Mouse (Mus musculus) heart, embryonic 14.5 days (tissue): ENCODE data around the gene Ehf. TPM values are rescaled to one million over a fixed set of nuclear protein-coding genes. Genes with fewer than 3 reads are reported as not detected.

ENCODE experiments used
- ATAC-seq: fragments of 200-750 bp; cut with Nextera tagmentation; 2 replicates; pipeline ENCODE4 v1.8.0; 2017; ENCODE audit warnings: low read depth, moderate TSS enrichment; ENCODE audit not compliant: insufficient number of reproducible peaks, insufficient read depth, low FRiP score
- H3K27ac ChIP-seq, 2 experiments: fragments of 200-500 bp in 1 of 2; fragments of 300-500 bp in 1 of 2; sonication (generic) in 1 of 2; replicated peaks in 1 of 2; 2 replicates each; pipeline ENCODE4 v1.5.1; 2012 to 2014; ENCODE audit warnings: low read depth in 2 of 2, low read length in 2 of 2, control low read depth in 1 of 2, mild to moderate bottlenecking in 1 of 2, mixed read lengths in 1 of 2; ENCODE audit not compliant: control insufficient read depth in 1 of 2, insufficient read depth in 1 of 2
- H3K27me3 ChIP-seq: fragments of 300-500 bp; sonication (generic); 2 replicates; pipeline ENCODE4 v1.6.1; 2014; ENCODE audit warnings: mild to moderate bottlenecking, low read length, control low read depth; ENCODE audit not compliant: control insufficient read depth, insufficient read depth
- H3K36me3 ChIP-seq: fragments of 300-500 bp; sonication (generic); 2 replicates; pipeline ENCODE4 v1.6.1; 2014; ENCODE audit warnings: mild to moderate bottlenecking, control low read depth, low read length, mixed read lengths; ENCODE audit not compliant: control insufficient read depth, insufficient read depth
- H3K4me1 ChIP-seq, 2 experiments: fragments of 200-500 bp in 1 of 2; fragments of 300-500 bp in 1 of 2; sonication (generic) in 1 of 2; 2 replicates each; pipeline ENCODE4 v1.6.1; 2012 to 2014; ENCODE audit warnings: low read length in 2 of 2, control low read depth in 1 of 2, mixed read lengths in 1 of 2; ENCODE audit not compliant: control insufficient read depth in 2 of 2, insufficient read depth in 2 of 2
- H3K4me2 ChIP-seq: fragments of 300-500 bp; sonication (generic); 2 replicates; pipeline ENCODE4 v1.6.1; 2014; ENCODE audit warnings: mild to moderate bottlenecking, low read length
- H3K4me3 ChIP-seq, 2 experiments: fragments of 200-500 bp in 1 of 2; fragments of 300-500 bp in 1 of 2; sonication (generic) in 1 of 2; 2 replicates each; pipeline ENCODE4 v1.5.1; 2012 to 2014; ENCODE audit warnings: low read length in 2 of 2, mild to moderate bottlenecking in 2 of 2, control low read depth in 1 of 2, low read depth in 1 of 2, moderate library complexity in 1 of 2; ENCODE audit not compliant: control insufficient read depth in 1 of 2, insufficient read depth in 1 of 2
- H3K9ac ChIP-seq: fragments of 300-500 bp; sonication (generic); 2 replicates; pipeline ENCODE4 v1.6.1; 2014; ENCODE audit warnings: mild to moderate bottlenecking, low read length
- H3K9me3 ChIP-seq: fragments of 300-500 bp; sonication (generic); 2 replicates; pipeline ENCODE4 v1.6.1; 2016; ENCODE audit warnings: low read length, control low read depth; ENCODE audit not compliant: control insufficient read depth
- WGBS: fragments of 180-500 bp; shearing (Covaris S2); extraction: QIAGEN DNeasy Blood & Tissue Kit; methylation state at CpG from one replicate; pipeline ENCODE4 v1.1.7; 2014; 5-methylcytosine and 5-hydroxymethylcytosine counted together
- polyA plus RNA-seq: library from polyadenylated mRNA; unstranded; fragments of >200 nt; fragmentation: Nextera tagmentation; extraction: Ambion mirVana; gene quantifications from 2 replicates; pipeline ENCODE4 v1.2.1, GENCODE M21; 2014

Gene Ehf
- polyA plus RNA-seq: 0.20 TPM in 1 of 2 replicates, not detected in the other

- ATAC-seq: no peak
- H3K27ac ChIP-seq: no peak within 1 kb of the TSS
These were observed at the start of gene Ehf for GRCm38 (mm10) chr2:103303132-103303531. Gene Ehf (minus strand): TSS chr2:103303278.

DNA sequence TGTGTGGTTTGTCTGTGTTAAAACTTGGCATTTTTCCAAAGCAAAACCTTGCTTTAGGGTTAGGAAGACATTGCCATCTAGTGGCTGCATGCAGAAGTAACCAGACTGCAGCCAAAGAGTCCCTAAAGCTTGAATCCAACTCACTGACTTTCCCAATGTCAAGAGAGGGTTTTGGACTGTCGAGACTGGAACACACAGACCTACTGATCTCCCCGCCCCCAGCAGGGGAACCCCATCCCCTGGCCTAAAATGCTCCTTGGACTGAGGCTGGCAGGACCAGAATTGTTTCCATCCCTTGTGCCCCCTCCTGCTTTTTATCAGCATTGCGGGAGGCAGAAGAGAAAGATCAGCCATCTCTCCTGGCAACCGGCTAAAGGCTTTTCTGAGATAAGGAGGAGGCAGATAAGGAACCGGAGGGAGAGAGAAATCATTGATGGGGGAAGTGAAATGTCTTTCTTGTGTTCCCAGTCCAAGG is 44.4 kb upstream of the Ehf start:
- 4% methylated on average over 5 of the region's 5 CpGs for WGBS
- H3K9me3 ChIP-seq: no peaks in the 10 kb centered on the region
- H3K9ac ChIP-seq: 0 out of 2 replicates have a peak overlapping the region, but pooled peaks have one; percentile 32
- no peak overlapping the region for H3K4me3 ChIP-seq
- ATAC-seq: no peak
- H3K4me2 ChIP-seq: peak overlapping the region; percentile 40; the same call in 1 of the 2 replicates
- peaks cover 3 to 4% of the 10 kb centered on the region in 2 experiments; a peak in 2 of 4 replicates for H3K4me1 ChIP-seq
- no peaks in the 10 kb centered on the region for H3K36me3 ChIP-seq
- no peaks in the 10 kb centered on the region for H3K27me3 ChIP-seq
- H3K27ac ChIP-seq: no peak overlapping the region

More at GRCm38 (mm10) chr2:103303132-103303531, at the start of gene Ehf:
- Histone ChIP-seq H3K4me3 (no peak within 1 kb of the TSS), H3K36me3 (no peaks in the 10 kb centered on the region), H3K27me3 (no peaks in the 10 kb centered on the region; the same call in 1 of the 2 replicates), H3K4me1 (peaks cover 3 to 7% of the 10 kb centered on the region in 2 experiments; a peak in 2 of 4 replicates), H3K9ac (no peak within 1 kb of the TSS), H3K4me2 (no peak within 1 kb of the TSS), H3K9me3 (no peaks in the 10 kb centered on the region)
- WGBS: 37% methylated on average over 9 of the region's 9 CpGs

DNA sequence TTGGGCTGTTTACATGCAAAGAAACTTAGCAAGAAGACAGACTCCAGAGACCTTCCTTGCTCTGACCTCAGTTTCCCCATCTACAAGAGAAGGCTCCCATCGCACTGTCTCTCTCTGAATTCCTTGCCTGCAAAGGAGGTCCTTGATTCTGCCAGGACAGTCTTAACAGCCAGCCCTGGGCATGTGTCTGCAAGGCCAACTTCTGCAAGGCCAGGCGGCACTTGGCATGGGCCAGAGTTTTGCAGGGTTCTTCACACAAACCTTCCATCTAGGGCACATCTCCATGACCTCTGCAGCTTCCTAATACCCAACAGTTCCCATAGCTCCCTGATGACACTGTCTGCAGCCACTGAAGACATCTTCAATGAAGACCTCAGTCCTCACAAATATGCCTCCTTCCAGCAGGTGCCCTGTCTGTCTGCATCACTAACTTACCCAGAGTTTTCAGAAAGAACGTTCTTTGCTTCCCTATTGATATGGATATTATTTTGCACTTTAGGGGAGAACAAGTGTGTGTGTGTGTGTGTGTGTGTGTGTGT is 43.7 kb upstream of the Ehf start:
- H3K27me3 ChIP-seq: no peaks in the 10 kb centered on the region
- H3K9ac ChIP-seq: no peak overlapping the region
- H3K36me3 ChIP-seq: no peaks in the 10 kb centered on the region
- no peak overlapping the region for H3K4me3 ChIP-seq
- H3K27ac ChIP-seq: no peak overlapping the region
- no peaks in the 10 kb centered on the region for H3K9me3 ChIP-seq
- no peak overlapping the region for H3K4me2 ChIP-seq
- peaks cover 3 to 4% of the 10 kb centered on the region in 2 experiments; a peak in 2 of 4 replicates for H3K4me1 ChIP-seq
- ATAC-seq: no peak
- 67% methylated on average over 3 of the region's 3 CpGs for WGBS

DNA sequence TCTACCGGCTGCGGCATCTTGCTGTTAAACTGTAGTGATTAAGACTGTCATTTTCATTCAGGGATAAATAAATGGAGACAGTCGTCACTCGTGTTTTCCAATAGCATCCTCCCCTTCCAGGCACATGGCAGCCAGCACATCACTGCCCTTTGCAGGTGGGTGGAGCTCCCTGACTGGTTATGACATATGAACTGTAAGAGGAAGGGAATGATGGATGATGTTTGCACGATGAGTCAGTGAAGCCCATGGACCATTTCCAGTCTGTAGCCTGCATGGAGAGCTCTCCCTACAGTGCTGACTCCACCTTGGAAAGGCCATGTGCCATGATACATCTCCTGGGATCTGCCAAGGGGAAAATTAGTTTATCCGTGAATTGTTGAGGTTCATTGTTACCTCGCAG is 40.5 kb upstream of the Ehf start:
- Histone ChIP-seq H3K9me3 (no peaks in the 10 kb centered on the region), H3K27ac (no peak overlapping the region), H3K27me3 (no peaks in the 10 kb centered on the region), H3K9ac (no peak overlapping the region), H3K4me1 (peaks cover 3 to 4% of the 10 kb centered on the region in 2 experiments; a peak in 2 of 4 replicates), H3K4me2 (no peak overlapping the region), H3K36me3 (no peaks in the 10 kb centered on the region), H3K4me3 (no peak overlapping the region)
- WGBS: 77% methylated on average over 7 of the region's 7 CpGs
- ATAC-seq: no peak

DNA sequence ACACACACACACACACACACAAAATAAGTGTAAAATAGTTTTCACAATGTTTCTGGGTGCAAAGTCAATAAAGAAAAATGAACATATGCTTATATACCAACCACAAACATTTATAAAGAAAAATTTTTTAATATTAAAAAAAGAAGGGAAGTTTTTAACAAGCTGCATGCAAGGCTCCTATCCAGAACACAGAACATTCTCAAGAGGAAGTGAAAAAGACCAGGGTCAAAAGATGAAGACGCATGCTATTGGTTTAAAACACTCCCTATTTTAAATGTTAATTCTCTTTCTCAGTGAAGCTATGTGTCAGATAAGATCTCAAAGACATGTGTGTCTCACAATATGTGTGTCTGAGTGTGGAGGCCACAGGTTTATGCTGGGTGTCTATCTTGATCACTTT is 39.0 kb upstream of the Ehf start:
- no peaks in the 10 kb centered on the region for H3K4me1 ChIP-seq
- H3K27ac ChIP-seq: no peak overlapping the region
- WGBS: 83% methylated on average over 1 of the region's 1 CpGs
- no peaks in the 10 kb centered on the region for H3K9me3 ChIP-seq
- H3K4me2 ChIP-seq: no peak overlapping the region
- H3K27me3 ChIP-seq: no peaks in the 10 kb centered on the region
- H3K36me3 ChIP-seq: no peaks in the 10 kb centered on the region
- ATAC-seq: no peak
- H3K9ac ChIP-seq: no peak overlapping the region
- H3K4me3 ChIP-seq: no peak overlapping the region

DNA sequence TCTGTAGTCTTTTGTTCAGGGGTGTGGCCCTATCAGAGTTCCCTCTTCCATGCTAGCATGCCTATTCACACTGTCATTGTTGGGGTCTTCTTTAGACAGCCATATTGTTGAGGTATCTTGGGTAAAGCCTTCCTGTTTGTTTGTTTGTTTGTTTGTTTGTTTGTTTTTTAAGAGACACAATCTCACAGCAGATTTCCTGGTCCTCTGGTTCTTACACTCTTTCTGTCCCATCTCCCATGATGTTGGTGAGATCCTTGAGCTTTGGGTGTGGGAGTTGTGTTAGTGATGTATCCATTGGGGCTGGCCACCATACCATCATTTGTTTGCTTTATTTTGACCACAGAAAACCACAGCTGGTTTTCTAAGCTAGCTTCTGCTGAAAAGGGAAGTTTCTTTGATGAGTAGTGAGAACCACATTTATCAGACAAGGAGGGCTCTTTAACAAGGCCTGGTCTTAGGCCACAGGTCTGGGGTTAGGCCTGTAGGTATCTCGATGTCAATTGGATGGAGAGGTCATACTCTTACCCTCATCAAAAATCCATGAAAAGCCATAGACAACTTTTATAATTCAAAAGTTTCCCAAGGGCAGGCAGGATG is 38.4 kb upstream of the Ehf start:
- no peaks in the 10 kb centered on the region for H3K27me3 ChIP-seq
- H3K9me3 ChIP-seq: no peaks in the 10 kb centered on the region
- no peak overlapping the region for H3K4me3 ChIP-seq
- 94% methylated on average over 1 of the region's 1 CpGs for WGBS
- no peak overlapping the region for H3K4me2 ChIP-seq
- no peaks in the 10 kb centered on the region for H3K36me3 ChIP-seq
- no peak for ATAC-seq
- no peak overlapping the region for H3K9ac ChIP-seq
- H3K27ac ChIP-seq: no peak overlapping the region
- H3K4me1 ChIP-seq: no peaks in the 10 kb centered on the region

GRCm38 (mm10) chr2:103338706-103339105 is 35.6 kb upstream of the Ehf start:
- Histone ChIP-seq H3K27ac (no peak overlapping the region), H3K9ac (no peak overlapping the region), H3K36me3 (no peaks in the 10 kb centered on the region), H3K4me1 (no peaks in the 10 kb centered on the region), H3K9me3 (no peaks in the 10 kb centered on the region), H3K27me3 (no peaks in the 10 kb centered on the region), H3K4me3 (no peak overlapping the region), H3K4me2 (no peak overlapping the region)
- 78% methylated on average over 6 of the region's 6 CpGs for WGBS
- no peak for ATAC-seq
